Mouse (Mus musculus) CD4-positive, CD25-positive, alpha-beta regulatory T cell, adult 2 months (primary cell): ENCODE measurements around the gene Tnpo3.
A peak's percentile ranks its signal among the peaks of the same experiment; 100 is the strongest.

Source experiments
- DNase-seq: peaks from one replicate; pipeline ENCODE4 v3.0.0-alpha.2; 2012; ENCODE audit warnings: low read depth, low spot score

The Tnpo3 gene

GRCm38 (mm10) chr6:29609111-29610019, at the start of gene Tnpo3:
Gene Tnpo3 (minus strand): TSS chr6:29609887.
- peak; percentile 94 for DNase-seq

DNA sequence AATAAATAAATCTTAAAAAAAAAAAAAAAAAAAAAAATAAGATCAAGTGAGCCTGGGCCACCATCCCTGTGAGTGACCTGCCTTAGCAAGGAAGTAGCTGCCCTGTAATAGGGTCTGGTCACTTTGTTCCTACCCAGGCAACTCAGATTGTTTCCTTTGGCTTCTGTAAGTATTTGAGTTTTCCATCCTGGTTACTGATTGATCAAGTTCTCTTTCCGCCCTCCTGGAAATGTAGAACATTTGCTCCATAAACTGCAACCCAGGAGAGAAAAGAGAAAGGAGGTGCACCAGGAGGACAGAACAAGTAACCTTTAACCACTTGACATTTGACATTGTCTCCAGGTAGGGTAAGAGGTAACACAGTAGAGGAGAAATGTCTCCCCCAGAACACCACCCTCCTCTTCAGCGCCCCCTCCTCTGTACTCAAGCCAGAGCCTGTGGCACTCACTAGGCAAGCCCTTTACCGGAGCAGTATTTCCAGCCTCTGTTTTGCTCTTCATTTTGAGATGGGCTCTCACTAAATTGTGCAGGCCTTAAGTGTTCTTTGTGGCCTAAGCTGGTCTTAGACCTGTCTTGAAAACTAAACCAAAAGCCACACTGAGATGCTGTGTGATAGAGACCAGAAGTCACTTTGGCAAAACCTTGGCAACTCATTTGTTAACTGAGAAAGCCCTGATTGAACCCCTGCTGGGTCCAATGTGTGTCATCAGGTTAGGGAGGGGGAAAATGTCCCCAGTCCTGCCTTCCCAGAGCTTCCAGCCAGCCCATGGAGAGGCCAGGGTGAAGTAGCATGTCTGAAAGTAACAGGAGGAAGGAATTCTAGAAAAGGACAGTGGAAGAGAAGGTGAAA, 49.2 kb upstream of the Tnpo3 start:
- DNase-seq, result no peak

GRCm38 (mm10) chr6:29653271-29653670, 43.6 kb upstream of the Tnpo3 start:
- DNase-seq, result no peak

- peak; percentile 5 for DNase-seq
Observed at GRCm38 (mm10) chr6:29650170-29650549, 40.5 kb upstream of the Tnpo3 start.

- DNase-seq, result peak; percentile 89
Observed at GRCm38 (mm10) chr6:29649494-29650169, 39.9 kb upstream of the Tnpo3 start.

DNA sequence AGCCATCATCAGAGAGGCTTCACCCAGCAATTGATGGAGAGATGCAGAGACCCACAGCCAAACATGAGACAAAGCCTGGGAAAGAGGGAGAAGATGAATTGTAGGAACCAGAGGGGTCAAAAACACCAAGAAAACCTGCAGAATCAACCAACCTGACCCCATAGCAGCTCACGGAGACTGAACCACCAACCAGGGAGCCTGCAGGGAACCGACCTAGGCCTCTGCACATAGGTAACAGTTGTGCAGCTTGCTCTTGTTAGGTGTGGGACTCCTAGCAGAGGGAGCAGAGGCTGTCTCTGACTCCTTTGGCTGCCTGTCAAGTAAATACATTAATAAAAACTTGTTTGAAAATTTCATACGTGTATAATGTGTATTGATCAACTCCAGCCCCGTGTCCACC, 32.1 kb upstream of the Tnpo3 start:
- DNase-seq, result no peak

DNA sequence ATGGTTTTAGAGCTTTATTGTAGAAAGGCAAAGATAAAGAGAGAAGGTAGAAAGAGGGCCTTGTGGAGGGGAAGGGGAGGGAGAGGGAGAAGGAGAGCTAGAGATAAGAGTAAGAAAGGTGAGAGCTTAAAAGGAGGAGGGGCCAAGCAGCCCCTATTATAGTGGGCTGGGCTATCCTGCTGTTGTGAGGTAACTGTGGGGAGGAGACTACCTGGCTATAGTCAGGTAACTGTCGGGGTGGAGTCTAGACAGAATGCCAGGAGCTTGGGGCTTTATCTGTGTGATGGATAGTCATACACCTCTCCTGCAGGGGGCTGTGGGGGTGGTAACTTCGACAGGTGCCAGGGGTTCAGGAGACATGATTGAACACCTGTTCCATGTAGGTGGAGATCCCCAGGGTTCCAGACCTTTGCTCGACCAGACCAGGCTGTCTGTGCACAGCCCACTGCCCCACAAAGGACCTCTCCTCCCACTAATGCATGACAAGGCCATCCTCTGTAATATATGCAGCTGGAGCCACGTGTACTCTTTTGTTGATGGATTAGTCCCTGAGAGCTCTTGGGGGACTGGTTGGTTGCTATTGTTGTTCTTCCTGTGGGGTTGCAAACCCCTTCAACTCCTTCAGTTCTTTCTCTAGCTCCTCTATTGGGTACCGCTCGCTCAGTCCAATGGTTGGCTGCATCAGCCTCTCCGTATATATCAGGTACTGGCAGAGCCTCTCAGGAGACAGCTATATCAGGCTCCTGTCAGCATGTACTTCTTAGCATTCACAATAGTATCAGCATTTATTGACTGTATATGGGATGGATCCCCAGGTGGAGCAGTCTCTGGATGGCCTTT, 30.1 kb upstream of the Tnpo3 start:
- DNase-seq, result no peak

GRCm38 (mm10) chr6:29638844-29639460, 29.3 kb upstream of the Tnpo3 start:
- DNase-seq, result no peak

DNA sequence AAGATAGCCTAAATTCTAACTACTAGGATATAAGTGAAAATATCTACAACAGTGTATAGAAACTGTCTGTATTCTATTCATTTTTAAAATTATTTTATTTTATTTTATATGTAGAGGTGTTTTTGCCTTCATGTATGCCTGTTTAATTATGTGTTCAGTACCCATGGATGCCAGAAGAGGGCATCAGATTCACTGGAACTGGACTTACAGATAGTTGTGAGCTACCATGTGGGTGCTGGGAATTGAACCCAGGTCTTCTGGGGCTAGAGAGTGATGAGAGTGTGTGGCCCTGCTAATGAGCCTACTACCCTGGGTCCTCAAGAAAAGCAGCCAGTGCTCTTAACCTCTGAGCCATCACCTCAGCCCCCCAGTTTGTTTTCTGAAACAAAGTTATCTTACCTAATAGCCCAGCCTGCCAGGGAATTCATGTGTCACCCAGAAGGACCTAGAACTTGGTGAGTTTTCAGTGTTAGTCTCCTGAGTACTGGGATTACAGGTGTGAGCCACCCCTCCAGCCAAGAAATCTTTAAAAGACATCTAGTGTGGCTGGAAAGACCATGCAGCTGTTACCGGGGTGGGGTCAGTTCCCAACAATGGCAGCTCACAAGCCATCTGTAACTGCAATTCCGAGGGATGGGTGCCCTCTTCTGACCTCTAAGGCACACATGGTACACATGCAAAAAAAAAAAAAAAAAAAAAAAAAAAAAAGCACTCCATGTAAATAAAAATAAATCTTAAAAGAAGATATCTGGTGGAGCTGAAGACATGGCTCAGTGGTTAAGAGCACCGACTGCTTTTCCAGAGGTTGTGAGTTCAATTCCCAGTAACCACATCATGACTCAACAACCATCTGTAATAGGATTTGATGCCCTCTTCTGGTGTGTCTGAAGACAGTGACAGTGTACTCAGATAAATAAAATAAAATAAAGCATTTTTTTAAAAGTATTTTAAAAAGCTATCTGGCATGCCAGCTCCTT, 28.0 kb upstream of the Tnpo3 start:
- no peak for DNase-seq

- DNase-seq, result no peak
Observed at GRCm38 (mm10) chr6:29636322-29637092, 26.8 kb upstream of the Tnpo3 start.

DNA sequence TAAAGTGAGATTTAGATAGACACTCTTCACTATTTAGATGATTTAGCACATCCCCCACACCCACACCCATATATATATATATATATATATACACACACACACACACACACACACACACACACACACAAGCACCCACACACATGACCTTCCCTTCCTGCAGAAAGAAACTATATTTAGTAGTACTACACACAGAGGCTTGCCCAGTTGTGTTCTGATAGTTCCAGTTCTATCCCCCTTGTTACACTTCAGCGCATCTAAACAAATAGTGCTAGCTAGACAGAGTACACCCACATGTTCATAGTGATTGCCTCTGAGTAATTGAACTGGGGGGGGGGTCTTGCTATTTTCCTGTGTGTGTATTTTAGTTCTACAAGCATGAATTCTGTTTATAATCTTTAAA, 24.9 kb upstream of the Tnpo3 start:
- DNase-seq, result no peak

GRCm38 (mm10) chr6:29632552-29633292, 23.0 kb upstream of the Tnpo3 start:
- no peak for DNase-seq

- DNase-seq, result no peak
Observed at GRCm38 (mm10) chr6:29631751-29632551, 22.3 kb upstream of the Tnpo3 start.

DNA sequence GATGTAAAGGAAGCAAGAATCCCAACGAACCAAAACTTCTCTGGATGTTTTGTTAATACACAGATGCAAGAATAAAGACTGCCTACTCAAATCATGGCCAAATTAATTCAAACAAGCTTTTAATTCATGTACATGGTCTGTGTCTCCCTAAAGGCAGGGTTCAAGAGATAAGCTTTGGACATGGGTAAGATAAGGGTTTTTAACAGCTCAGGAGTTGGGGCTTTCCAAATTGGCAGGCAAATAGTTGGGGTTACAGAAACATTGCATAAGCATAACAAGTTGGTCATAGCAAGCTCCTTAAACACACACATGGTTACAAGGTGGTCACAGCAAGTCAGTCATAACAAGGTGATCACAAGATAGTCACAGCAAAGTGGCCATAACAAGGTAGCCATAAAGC, 20.5 kb upstream of the Tnpo3 start:
- no peak for DNase-seq

DNA sequence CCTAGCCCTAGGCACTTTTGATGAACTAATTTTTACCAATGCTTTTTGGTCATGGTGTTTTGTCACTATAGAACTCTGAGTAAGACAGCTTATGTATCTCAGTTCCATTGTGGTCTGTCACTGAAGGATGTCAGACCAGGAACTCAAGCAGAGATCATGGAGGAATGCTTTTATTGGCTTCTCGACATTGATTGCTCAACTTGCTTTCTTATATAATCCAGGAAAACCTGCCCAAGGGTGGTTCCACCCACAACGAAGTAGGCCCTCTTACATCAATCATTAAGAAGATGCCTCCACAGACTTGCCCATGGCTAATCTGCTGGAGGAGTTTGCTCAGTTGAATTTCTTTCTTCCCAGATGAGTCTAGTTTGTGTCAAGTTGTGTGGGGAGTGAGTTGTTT, 18.1 kb upstream of the Tnpo3 start:
- DNase-seq, result no peak

GRCm38 (mm10) chr6:29623857-29624256, 14.2 kb upstream of the Tnpo3 start:
- DNase-seq, result no peak

- no peak for DNase-seq
Observed at GRCm38 (mm10) chr6:29622273-29622672, 12.6 kb upstream of the Tnpo3 start.
